Mouse (Mus musculus) layer of hippocampus, adult 2 months (tissue): ENCODE measurements at regions not wholly inside any gene's neighbourhood (a gene's known extent, or its start where the extent isn't known, plus 50 kb on each side); places are given as distances from the start of the nearest gene placed in this dataset.

Experiments
- DNase-seq, 2 experiments: peaks; one replicate each; pipeline ENCODE4 v3.0.0; 2022; ENCODE audit warnings: low spot score in 2 of 2
- H3K27ac ChIP-seq: fragments of 200-600 bp; 2 replicates; pipeline ENCODE4 v1.8.1; 2022
- H3K4me3 ChIP-seq: fragments of 200-600 bp; 2 replicates; pipeline ENCODE4 v1.8.1; 2022; ENCODE audit warnings: mild to moderate bottlenecking
- CTCF ChIP-seq: fragments of 200-600 bp; conservative IDR thresholded peaks from 2 replicates; pipeline ENCODE4 v1.8.1; 2022; ENCODE audit warnings: antibody characterized with exemption, mild to moderate bottlenecking, moderate library complexity

DNA sequence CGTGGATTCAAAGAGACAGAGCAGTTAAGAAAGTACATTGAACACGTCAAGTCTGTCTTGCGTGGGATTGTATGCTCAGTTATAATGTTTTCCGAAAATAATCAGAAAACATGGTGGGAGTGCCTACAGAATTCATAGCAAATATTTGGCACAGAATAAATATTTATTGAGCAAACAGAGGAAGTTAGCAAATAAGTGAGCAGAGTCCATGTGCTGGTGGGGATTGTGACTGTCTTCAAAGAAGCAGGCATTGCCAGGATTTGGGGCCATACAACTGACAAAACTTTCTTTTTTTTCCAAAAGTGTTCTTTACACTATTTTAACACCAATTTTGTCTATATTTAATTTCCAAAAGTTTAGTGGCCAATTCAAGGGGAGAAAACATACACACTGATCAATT is 1729.8 kb downstream of the AI429214 start:
- no peak for TF ChIP-seq CTCF
- H3K4me3 ChIP-seq = no peak overlapping the region
- H3K27ac ChIP-seq = no peak overlapping the region
- DNase-seq = no peak

DNA sequence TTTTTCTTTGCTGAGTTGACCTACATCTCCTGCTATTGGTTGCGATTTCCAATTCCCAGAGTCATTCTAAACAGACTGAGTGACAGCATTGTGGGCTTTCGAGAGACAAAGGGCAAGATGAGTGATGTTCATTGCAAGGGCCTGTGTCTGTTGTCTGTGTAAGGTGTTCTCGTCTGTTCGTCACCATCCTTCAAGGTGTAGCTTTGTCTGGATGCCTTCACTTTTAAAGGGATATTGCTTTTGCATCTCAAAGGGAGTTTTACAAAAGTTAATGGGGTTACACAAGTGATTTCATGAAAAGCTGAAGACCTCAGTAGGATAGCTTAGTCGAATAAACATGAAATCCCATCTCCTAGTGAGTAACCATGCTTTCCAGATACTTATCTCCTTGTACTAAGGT is 1731.9 kb downstream of the AI429214 start:
- Histone ChIP-seq H3K27ac (no peak overlapping the region), H3K4me3 (no peak overlapping the region)
- no peak for TF ChIP-seq CTCF
- DNase-seq = no peak

DNA sequence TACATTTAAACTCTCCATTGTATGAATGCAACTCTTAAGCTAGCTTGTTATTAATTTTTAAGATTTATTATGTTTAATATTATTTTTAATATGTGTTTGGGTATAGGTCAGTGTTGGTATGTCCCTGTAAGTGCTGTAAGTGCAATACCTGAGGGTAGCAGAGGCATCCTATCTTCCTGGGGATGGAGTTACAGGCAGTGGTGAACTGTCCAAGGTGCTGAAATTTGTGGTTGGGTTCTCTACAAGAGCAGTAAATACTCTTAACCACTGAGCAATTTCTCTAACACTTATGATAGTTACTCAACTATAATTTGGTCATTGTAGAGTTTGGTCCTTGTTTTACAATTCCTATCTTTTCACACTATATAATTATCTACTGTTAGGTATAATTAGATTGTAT is 1753.7 kb downstream of the AI429214 start:
- no peak for DNase-seq
- Histone ChIP-seq H3K4me3 (no peak overlapping the region), H3K27ac (no peak overlapping the region)
- no peak for TF ChIP-seq CTCF

DNA sequence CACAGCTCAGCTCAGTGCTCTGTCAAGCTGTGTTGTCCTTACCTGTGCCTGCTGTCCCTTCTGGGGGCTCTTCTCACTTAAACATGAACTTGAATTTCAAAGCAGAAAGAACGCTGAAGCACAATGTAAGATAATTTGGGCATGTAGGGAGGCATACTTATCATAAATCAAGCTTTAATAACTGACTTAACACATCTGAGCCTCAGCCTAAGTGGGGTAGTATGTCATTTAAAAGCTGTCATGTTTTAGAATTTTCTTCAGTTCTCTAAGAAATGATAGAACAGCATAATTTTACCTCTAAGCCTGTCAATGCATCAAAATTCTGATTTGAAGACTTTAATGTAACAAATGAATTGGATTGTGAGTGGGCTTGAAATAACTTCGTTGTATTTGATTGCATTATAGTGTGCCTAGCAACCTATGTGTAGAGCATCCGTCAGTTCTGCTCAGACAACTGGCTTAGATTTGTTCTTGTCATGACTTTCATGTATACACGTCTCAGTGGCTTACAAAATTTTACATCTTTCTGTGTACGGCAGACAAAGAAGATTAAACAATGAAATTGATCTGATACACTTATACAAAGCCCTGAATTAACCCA is 1773.3 kb downstream of the AI429214 start:
- no peak for DNase-seq
- Histone ChIP-seq H3K27ac (no peak overlapping the region), H3K4me3 (no peak overlapping the region)
- TF ChIP-seq CTCF = no peak

DNA sequence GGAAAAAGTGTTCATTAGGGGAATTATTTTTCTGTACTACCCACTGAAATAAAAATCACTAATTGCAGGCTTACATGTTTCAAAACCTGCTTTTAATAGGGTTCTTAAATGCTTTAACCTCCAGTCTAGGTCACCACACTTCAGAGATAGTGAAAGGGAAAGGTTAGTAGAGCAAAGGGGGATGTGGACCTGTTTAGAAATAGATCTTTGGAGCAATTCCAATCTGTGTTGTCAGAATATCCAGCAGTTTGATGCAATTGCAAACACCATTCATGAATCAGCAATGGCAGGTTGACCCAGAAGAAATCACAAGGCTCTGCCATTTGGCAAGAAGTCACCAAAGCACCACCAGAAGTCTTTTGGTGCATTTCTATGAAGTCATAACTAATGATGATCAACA is 1819.1 kb downstream of the AI429214 start:
- no peak for TF ChIP-seq CTCF
- H3K4me3 ChIP-seq = no peak overlapping the region
- no peak overlapping the region for H3K27ac ChIP-seq
- no peak for DNase-seq

DNA sequence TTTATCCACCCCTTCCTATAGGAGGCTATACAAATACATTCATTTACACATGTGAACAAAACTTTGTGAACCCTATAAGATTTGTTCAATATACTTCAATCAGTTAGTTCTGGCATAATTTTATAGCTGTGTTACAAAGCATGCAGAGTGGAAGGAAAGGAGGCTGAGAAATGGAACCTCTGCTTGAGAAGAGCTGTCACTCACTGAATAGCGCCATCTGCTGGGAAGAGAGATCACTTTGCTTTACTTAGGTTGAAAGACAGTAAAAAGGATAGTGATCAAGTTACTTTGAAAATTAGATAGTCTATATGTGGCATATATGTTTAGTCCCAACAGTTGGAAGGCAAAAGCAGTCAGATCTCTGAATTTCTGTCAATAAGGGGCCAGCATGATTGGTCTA is 1824.8 kb downstream of the AI429214 start:
- Histone ChIP-seq H3K27ac (no peak overlapping the region), H3K4me3 (no peak overlapping the region)
- peak in 1 of 2 experiments; percentile 51 for DNase-seq
- peak; percentile 86 for TF ChIP-seq CTCF

DNA sequence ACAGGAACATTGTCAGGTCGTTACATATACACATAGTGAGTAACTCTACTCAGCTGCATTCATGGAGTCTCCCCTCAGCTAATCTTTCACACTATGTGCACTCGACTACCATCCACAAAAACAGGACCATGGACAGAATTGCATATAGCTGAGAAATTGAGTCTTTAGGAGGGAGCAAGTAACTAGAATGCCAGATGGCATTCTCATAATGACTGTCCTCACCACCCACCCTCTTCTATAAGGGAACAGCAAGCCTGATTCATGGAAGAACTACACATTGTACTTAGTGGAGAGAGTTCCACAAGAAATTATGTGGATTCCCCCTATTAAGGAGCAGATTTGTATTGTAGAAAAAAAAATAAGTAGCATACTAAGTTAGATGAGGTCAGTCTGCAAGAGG is 1813.4 kb upstream of the Adam24 start:
- Histone ChIP-seq H3K27ac (no peak overlapping the region), H3K4me3 (no peak overlapping the region)
- TF ChIP-seq CTCF = no peak
- no peak for DNase-seq

DNA sequence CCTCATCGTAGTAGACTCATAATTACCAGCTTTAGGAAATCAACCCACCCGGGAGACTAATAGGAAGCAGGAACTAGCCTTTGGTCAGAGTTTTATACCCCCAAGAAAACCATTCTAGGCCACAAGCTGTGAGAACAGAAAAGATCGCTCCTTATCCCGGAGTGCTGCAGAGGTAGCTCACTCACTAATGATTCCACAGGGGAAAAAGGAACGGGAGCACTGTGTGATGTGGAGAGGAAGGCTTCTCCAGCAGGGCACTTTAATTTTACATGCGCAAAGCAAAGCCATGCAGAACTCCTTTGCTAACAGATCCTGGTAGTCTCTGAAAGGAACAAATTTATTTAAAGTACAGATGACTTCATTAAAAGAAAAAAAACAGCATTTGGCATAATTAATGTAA is 1807.5 kb upstream of the Adam24 start:
- DNase-seq = no peak
- H3K27ac ChIP-seq = no peak overlapping the region
- TF ChIP-seq CTCF = no peak
- H3K4me3 ChIP-seq = no peak overlapping the region
